Mouse (Mus musculus) hindbrain, postnatal 0 days (tissue): ENCODE measurements around the gene Tom1l2. TPM values are rescaled to one million over a fixed set of nuclear protein-coding genes. Genes with fewer than 3 reads are reported as not detected.

Experiments used
- ATAC-seq: fragments of 200-750 bp; cut with Nextera tagmentation; 2 replicates; pipeline ENCODE4 v1.8.0; 2017; ENCODE audit warnings: mild to moderate bottlenecking, moderate TSS enrichment, moderate library complexity
- DNase-seq: peaks from one replicate; pipeline ENCODE4 v3.0.0-alpha.2; 2015; ENCODE audit warnings: low spot score
- H3K27ac ChIP-seq: fragments of 300-500 bp; sonication (generic); 2 replicates; pipeline ENCODE4 v1.5.1; 2014; ENCODE audit warnings: mild to moderate bottlenecking
- H3K27me3 ChIP-seq: fragments of 300-500 bp; sonication (generic); 2 replicates; pipeline ENCODE4 v1.6.1; 2014; ENCODE audit warnings: low read length, mixed read lengths; ENCODE audit not compliant: insufficient read depth
- H3K36me3 ChIP-seq: fragments of 300-500 bp; sonication (generic); 2 replicates; pipeline ENCODE4 v1.6.1; 2014; ENCODE audit warnings: low read length, mixed read lengths; ENCODE audit not compliant: insufficient read depth
- H3K4me1 ChIP-seq: fragments of 300-500 bp; sonication (generic); 2 replicates; pipeline ENCODE4 v1.6.1; 2014; ENCODE audit warnings: antibody characterized with exemption, low read length, mixed read lengths; ENCODE audit not compliant: insufficient read depth
- H3K4me2 ChIP-seq: fragments of 300-500 bp; sonication (generic); 2 replicates; pipeline ENCODE4 v1.6.1; 2014; ENCODE audit warnings: low read depth, mild to moderate bottlenecking, low read length, moderate library complexity, mixed read lengths
- H3K4me3 ChIP-seq: fragments of 300-500 bp; sonication (generic); 2 replicates; pipeline ENCODE4 v1.5.1; 2014; ENCODE audit warnings: low read length
- H3K9ac ChIP-seq: fragments of 300-500 bp; sonication (generic); replicated peaks from 2 replicates; pipeline ENCODE4 v1.6.1; 2014; ENCODE audit warnings: mild to moderate bottlenecking, low read length, moderate library complexity, mixed read lengths
- H3K9me3 ChIP-seq: fragments of 300-500 bp; sonication (generic); 2 replicates; pipeline ENCODE4 v1.6.1; 2016; ENCODE audit warnings: low read length, mixed read lengths
- CTCF ChIP-seq: IDR thresholded peaks from 2 replicates; pipeline ENCODE4 v1.5.1; 2016; ENCODE audit warnings: antibody characterized with exemption, control low read depth, low read depth
- WGBS: fragments of 180-500 bp; shearing (Covaris S2); extraction: QIAGEN DNeasy Blood & Tissue Kit; methylation state at CpG from one replicate; pipeline ENCODE4 v1.1.7; 2014; 5-methylcytosine and 5-hydroxymethylcytosine counted together
- polyA plus RNA-seq: library from polyadenylated mRNA; unstranded; fragments of >200 nt; fragmentation: Nextera tagmentation; extraction: Ambion mirVana; gene quantifications from 2 replicates; pipeline ENCODE4 v1.2.1, GENCODE M21; 2015
- total RNA-seq: library from RNA; depleted of rRNA; stranded (reverse); fragments of >200 nt; gene quantifications from 2 replicates; pipeline ENCODE4 v1.2.3, GENCODE M21; 2014

Gene Tom1l2
- total and polyA plus RNA-seq, 2 experiments from 2014 or later = 48.2 to 124 TPM

DNA sequence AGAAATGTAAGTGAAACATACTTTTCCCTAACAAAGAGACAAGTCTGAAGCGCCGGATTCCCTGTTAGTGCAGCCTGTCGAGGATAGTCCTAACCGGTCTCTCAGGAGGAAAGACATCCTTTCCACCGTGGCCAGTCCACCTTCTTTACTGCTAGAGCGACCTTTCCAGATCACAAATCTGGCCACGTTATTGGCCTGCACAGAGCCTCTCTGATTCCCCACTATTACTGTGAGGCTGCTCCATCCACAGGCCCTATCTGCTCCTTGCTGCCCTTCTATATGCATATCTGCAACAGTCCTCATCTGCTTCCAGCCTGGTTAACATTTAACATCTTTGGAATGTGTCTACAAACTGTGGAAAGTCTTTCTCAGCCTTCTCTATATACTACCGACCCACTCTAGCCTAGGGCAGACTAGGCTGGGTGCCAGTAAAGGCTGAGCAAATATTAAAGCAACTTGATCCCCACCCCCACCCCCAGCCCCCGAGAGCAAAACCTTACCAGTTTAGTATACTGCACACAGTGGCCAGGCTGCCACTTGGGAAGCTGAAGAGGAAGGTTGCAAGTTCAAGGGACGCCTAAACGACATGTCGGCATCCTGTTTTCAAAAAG is 44.1 kb downstream of the Tom1l2 start:
- ATAC-seq (no peak), DNase-seq (no peak)
- no peaks in the 10 kb centered on the region for H3K36me3 ChIP-seq
- no peaks in the 10 kb centered on the region for H3K9me3 ChIP-seq
- WGBS = 70% methylated on average over 12 of the region's 12 CpGs
- H3K9ac ChIP-seq = no peak overlapping the region
- H3K4me3 ChIP-seq = no peak overlapping the region
- peaks cover 27% of the 10 kb centered on the region for H3K4me1 ChIP-seq
- H3K4me2 ChIP-seq = no peak overlapping the region
- H3K27me3 ChIP-seq = no peaks in the 10 kb centered on the region
- no peak for TF ChIP-seq CTCF
- no peak overlapping the region for H3K27ac ChIP-seq

DNA sequence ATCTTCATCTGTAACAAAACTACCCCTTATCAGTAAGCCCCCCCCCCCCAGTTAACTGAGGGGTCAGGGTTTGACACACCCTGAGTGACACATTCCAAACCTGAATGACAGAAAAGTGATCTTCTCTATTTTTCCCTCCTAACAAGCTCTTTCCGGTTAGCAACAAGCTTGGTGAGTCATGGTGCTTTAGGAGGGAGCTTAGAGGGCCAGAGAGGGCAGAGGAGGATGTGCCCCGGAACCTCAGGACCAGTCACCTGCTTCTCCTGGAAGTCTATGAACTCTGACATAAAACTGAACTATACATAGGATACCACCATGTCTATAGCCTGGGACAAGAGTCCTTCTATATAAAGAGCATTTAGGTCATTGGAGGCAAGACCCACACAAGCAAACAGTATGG is 44.6 kb downstream of the Tom1l2 start:
- Histone ChIP-seq H3K9me3 (no peaks in the 10 kb centered on the region), H3K4me2 (no peak overlapping the region), H3K27ac (no peak overlapping the region), H3K4me1 (peaks cover 27% of the 10 kb centered on the region), H3K9ac (no peak overlapping the region), H3K27me3 (no peaks in the 10 kb centered on the region), H3K4me3 (no peak overlapping the region), H3K36me3 (no peaks in the 10 kb centered on the region)
- no peak for TF ChIP-seq CTCF
- ATAC-seq (no peak), DNase-seq (no peak)
- 68% methylated on average over 2 of the region's 2 CpGs for WGBS

- DNase-seq (no peak), ATAC-seq (no peak)
- peak; percentile 45 for TF ChIP-seq CTCF
- H3K27ac ChIP-seq = no peak overlapping the region
- 61% methylated on average over 2 of the region's 2 CpGs for WGBS
- no peak overlapping the region for H3K4me3 ChIP-seq
- H3K4me1 ChIP-seq = peaks cover 23% of the 10 kb centered on the region
- H3K9me3 ChIP-seq = no peaks in the 10 kb centered on the region
- H3K4me2 ChIP-seq = no peak overlapping the region
- no peak overlapping the region for H3K9ac ChIP-seq
- H3K36me3 ChIP-seq = no peaks in the 10 kb centered on the region
- no peaks in the 10 kb centered on the region for H3K27me3 ChIP-seq
Observed at GRCm38 (mm10) chr11:60307375-60307825, 45.3 kb downstream of the Tom1l2 start.

DNA sequence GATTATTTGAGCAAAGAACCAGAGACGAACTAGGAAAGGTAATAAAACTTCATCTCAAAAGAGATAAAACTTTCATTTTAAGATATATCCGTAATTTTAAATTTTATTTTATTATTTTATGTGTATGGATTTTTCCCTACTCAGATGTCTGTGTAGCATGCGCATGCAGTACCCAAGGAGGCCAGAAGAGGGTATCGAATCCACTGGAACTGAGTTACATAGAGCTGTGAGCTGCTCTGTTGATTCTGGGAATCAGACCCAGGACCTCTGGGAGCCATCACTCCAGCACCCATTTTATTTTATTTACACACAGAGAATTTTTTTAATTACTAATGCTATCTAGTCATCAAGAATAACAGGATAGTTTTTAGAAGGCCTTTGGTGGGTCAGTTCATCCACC is 45.9 kb downstream of the Tom1l2 start:
- 71% methylated on average over 4 of the region's 4 CpGs for WGBS
- H3K4me1 ChIP-seq = peaks cover 23% of the 10 kb centered on the region
- no peaks in the 10 kb centered on the region for H3K27me3 ChIP-seq
- no peak overlapping the region for H3K9ac ChIP-seq
- H3K4me3 ChIP-seq = no peak overlapping the region
- peak; percentile 69 for DNase-seq
- no peak overlapping the region for H3K4me2 ChIP-seq
- no peaks in the 10 kb centered on the region for H3K9me3 ChIP-seq
- no peak for ATAC-seq
- peak; percentile 68 for TF ChIP-seq CTCF
- no peak overlapping the region for H3K27ac ChIP-seq
- H3K36me3 ChIP-seq = no peaks in the 10 kb centered on the region

DNA sequence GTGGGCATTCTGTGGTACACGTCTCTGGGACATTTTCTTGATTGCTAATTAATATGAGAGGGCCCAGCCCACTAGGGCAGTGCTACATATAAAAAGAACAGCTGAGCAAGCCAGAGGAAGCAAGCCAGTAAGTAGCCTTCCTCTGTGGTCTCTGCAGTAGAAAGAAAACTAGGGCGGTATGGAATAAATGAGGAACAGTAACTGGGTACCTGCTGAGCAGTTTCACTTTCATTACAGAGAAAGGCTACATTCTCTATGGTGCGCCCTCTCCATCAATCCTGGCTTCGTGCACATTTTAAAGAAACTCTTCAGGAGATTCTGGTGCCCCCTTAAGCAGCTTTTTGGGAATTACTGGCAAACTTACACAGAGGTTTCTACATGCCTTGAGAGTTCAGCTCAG is 47.1 kb downstream of the Tom1l2 start:
- 28% methylated on average over 4 of the region's 4 CpGs for WGBS
- no peak; the same call in 1 of the 2 replicates for TF ChIP-seq CTCF
- no peaks in the 10 kb centered on the region for H3K9me3 ChIP-seq
- peaks cover 21% of the 10 kb centered on the region for H3K4me1 ChIP-seq
- peak overlapping the region; percentile 37; the same call in 1 of the 2 replicates for H3K27ac ChIP-seq
- ATAC-seq (no peak), DNase-seq (peak; percentile 60)
- H3K9ac ChIP-seq = no peak overlapping the region
- no peaks in the 10 kb centered on the region for H3K27me3 ChIP-seq
- no peak overlapping the region for H3K4me3 ChIP-seq
- no peak overlapping the region for H3K4me2 ChIP-seq
- no peaks in the 10 kb centered on the region for H3K36me3 ChIP-seq

GRCm38 (mm10) chr11:60303497-60303896 is 49.2 kb downstream of the Tom1l2 start:
- no peak overlapping the region for H3K9ac ChIP-seq
- no peak for TF ChIP-seq CTCF
- peak; percentile 54 for DNase-seq
- ATAC-seq = peak; percentile 81
- H3K27ac ChIP-seq = peak overlapping the region; percentile 55; the same call in 1 of the 2 replicates
- H3K4me2 ChIP-seq = no peak overlapping the region
- no peaks in the 10 kb centered on the region for H3K27me3 ChIP-seq
- no peaks in the 10 kb centered on the region for H3K9me3 ChIP-seq
- no peak overlapping the region for H3K4me3 ChIP-seq
- H3K4me1 ChIP-seq = peaks cover 17% of the 10 kb centered on the region
- no peaks in the 10 kb centered on the region for H3K36me3 ChIP-seq
- WGBS = 37% methylated on average over 2 of the region's 2 CpGs

DNA sequence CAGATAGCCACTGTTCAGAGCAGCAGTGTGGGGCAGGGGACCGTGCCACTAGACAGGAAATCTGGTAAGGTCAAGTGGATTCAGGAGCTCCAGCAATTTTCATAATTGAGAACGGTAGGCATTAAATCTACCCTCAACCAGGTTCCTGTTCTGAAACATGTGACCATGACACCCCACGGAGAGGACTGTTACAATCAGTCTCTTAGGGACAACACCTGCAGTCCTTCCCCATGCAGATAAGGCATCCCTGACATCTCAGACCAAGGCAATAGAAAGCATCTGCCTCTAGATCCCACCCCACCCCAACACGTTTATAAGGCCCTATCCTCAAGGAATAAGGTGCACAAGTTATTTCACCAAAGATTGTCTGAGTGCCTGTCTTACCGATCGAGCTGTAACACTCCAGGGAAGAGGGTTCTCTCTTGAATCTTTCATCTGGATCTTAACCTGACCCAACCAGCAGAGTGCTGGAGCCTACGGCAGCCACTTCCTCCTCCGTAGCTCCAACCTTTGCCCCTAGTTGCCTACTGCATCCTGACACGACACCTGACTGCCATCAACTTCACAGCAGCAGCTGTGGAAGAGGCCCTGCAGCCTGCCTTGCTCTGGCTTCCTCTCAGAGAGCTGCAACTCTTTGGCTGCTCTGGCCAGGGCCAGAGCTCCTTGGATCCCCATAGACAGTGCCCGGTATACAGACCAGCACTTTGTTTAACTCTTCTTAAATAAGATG is 50.2 kb downstream of the Tom1l2 start:
- H3K4me1 ChIP-seq = peaks cover 17% of the 10 kb centered on the region
- TF ChIP-seq CTCF = no peak
- no peaks in the 10 kb centered on the region for H3K36me3 ChIP-seq
- DNase-seq (no peak), ATAC-seq (no peak)
- no peak overlapping the region for H3K4me3 ChIP-seq
- peak overlapping the region; percentile 28; the same call in 1 of the 2 replicates for H3K9ac ChIP-seq
- peak overlapping the region; percentile 55; the same call in 1 of the 2 replicates for H3K27ac ChIP-seq
- no peak overlapping the region for H3K4me2 ChIP-seq
- H3K27me3 ChIP-seq = no peaks in the 10 kb centered on the region
- H3K9me3 ChIP-seq = no peaks in the 10 kb centered on the region
- 77% methylated on average over 10 of the region's 10 CpGs for WGBS
